Mouse (Mus musculus) limb, embryonic 10.5 days (tissue): ENCODE data around the gene Men1. TPM values are rescaled to one million over a fixed set of nuclear protein-coding genes. Genes with fewer than 3 reads are reported as not detected.

Experiments
- DNase-seq: peaks from one replicate; pipeline ENCODE4 v3.0.0-alpha.2; 2017; ENCODE audit warnings: low spot score
- H3K27ac ChIP-seq: fragments of 300-500 bp; sonication (generic); 2 replicates; pipeline ENCODE4 v1.5.1; 2016; ENCODE audit warnings: mild to moderate bottlenecking
- H3K27me3 ChIP-seq: fragments of 300-500 bp; sonication (generic); 2 replicates; pipeline ENCODE4 v1.6.1; 2016; ENCODE audit warnings: low read depth, mild to moderate bottlenecking; ENCODE audit not compliant: poor library complexity, severe bottlenecking
- H3K36me3 ChIP-seq: fragments of 300-500 bp; sonication (generic); 2 replicates; pipeline ENCODE4 v1.6.1; 2016; ENCODE audit warnings: mild to moderate bottlenecking, moderate library complexity
- H3K4me1 ChIP-seq: fragments of 300-500 bp; sonication (generic); 2 replicates; pipeline ENCODE4 v1.6.1; 2016
- H3K4me3 ChIP-seq: fragments of 300-500 bp; sonication (generic); 2 replicates; pipeline ENCODE4 v1.5.1; 2016; ENCODE audit warnings: mild to moderate bottlenecking, moderate library complexity
- H3K9me3 ChIP-seq: fragments of 300-500 bp; sonication (generic); replicated peaks from 2 replicates; pipeline ENCODE4 v1.6.1; 2016; ENCODE audit warnings: mild to moderate bottlenecking
- whole genome bisulfite sequencing: fragments of 180-500 bp; shearing (Covaris S2); methylation state at CpG from one replicate; pipeline ENCODE4 v1.1.7; 2016; 5-methylcytosine and 5-hydroxymethylcytosine counted together
- polyA plus RNA-seq: library from polyadenylated mRNA; unstranded; fragments of >200 nt; fragmentation: Nextera tagmentation; extraction: Ambion mirVana; gene quantifications from 2 replicates; pipeline ENCODE4 v1.2.1, GENCODE M21; 2016

Men1 gene
- polyA plus RNA-seq, 1 experiment from 2014 or later, result 120 TPM

GRCm38 (mm10) chr19:6364317-6364725 lies 29.5 kb downstream of the Men1 start:
- WGBS, result under 1% methylated on average over 55 of the region's 55 CpGs
- Histone ChIP-seq H3K27me3 (no peaks in the 10 kb centered on the region), H3K4me3 (peak overlapping the region; percentile 99), H3K27ac (peak overlapping the region; percentile 100), H3K4me1 (peaks cover 20% of the 10 kb centered on the region), H3K9me3 (no peaks in the 10 kb centered on the region), H3K36me3 (peaks cover 56% of the 10 kb centered on the region)
- DNase-seq, result peak; percentile 93

- DNase-seq, result no peak
- Histone ChIP-seq H3K9me3 (no peaks in the 10 kb centered on the region), H3K27me3 (no peaks in the 10 kb centered on the region), H3K4me1 (peaks cover 20% of the 10 kb centered on the region), H3K36me3 (peaks cover 61% of the 10 kb centered on the region), H3K4me3 (peak overlapping the region; percentile 99), H3K27ac (peak overlapping the region; percentile 100)
- 6% methylated on average over 2 of the region's 2 CpGs for WGBS
These were observed 30.1 kb downstream of the Men1 start for GRCm38 (mm10) chr19:6364842-6365241.

- peaks cover 12% of the 10 kb centered on the region for H3K4me1 ChIP-seq
- no peaks in the 10 kb centered on the region for H3K27me3 ChIP-seq
- no peaks in the 10 kb centered on the region for H3K9me3 ChIP-seq
- 90% methylated on average over 2 of the region's 2 CpGs for WGBS
- H3K27ac ChIP-seq, result no peak overlapping the region
- no peak for DNase-seq
- H3K4me3 ChIP-seq, result no peak overlapping the region
- H3K36me3 ChIP-seq, result peaks cover 99% of the 10 kb centered on the region
These were observed 35.4 kb downstream of the Men1 start for GRCm38 (mm10) chr19:6370175-6370574.

- WGBS, result 95% methylated on average over 3 of the region's 3 CpGs
- Histone ChIP-seq H3K27me3 (no peaks in the 10 kb centered on the region), H3K4me1 (no peaks in the 10 kb centered on the region), H3K27ac (no peak overlapping the region), H3K36me3 (peaks cover 99% of the 10 kb centered on the region), H3K4me3 (no peak overlapping the region), H3K9me3 (no peaks in the 10 kb centered on the region)
- no peak for DNase-seq
These were observed 37.7 kb downstream of the Men1 start for GRCm38 (mm10) chr19:6372433-6372832.

GRCm38 (mm10) chr19:6373539-6374400 lies 39.0 kb downstream of the Men1 start:
- 79% methylated on average over 12 of the region's 12 CpGs for WGBS
- DNase-seq, result peak; percentile 82
- Histone ChIP-seq H3K9me3 (no peaks in the 10 kb centered on the region), H3K27ac (no peak overlapping the region), H3K4me1 (no peaks in the 10 kb centered on the region), H3K4me3 (0 out of 2 replicates have a peak overlapping the region, but pooled peaks have one; percentile 6), H3K27me3 (no peaks in the 10 kb centered on the region), H3K36me3 (peaks cover 99% of the 10 kb centered on the region)

- Histone ChIP-seq H3K4me1 (no peaks in the 10 kb centered on the region), H3K27me3 (no peaks in the 10 kb centered on the region), H3K27ac (no peak overlapping the region), H3K9me3 (no peaks in the 10 kb centered on the region), H3K4me3 (no peak overlapping the region), H3K36me3 (peaks cover 99% of the 10 kb centered on the region)
- WGBS, result 93% methylated on average over 10 of the region's 10 CpGs
- no peak for DNase-seq
These were observed 39.8 kb downstream of the Men1 start for GRCm38 (mm10) chr19:6374571-6374970.

- Histone ChIP-seq H3K36me3 (peaks cover 96% of the 10 kb centered on the region), H3K9me3 (no peaks in the 10 kb centered on the region), H3K27ac (no peak overlapping the region), H3K27me3 (no peaks in the 10 kb centered on the region), H3K4me3 (no peak overlapping the region), H3K4me1 (no peaks in the 10 kb centered on the region)
- 93% methylated on average over 42 of the region's 42 CpGs for WGBS
- DNase-seq, result no peak
These were observed 40.9 kb downstream of the Men1 start for GRCm38 (mm10) chr19:6375423-6376254.

GRCm38 (mm10) chr19:6376255-6376564 lies 41.4 kb downstream of the Men1 start:
- peak; percentile 69 for DNase-seq

GRCm38 (mm10) chr19:6376643-6377042 lies 41.9 kb downstream of the Men1 start:
- Histone ChIP-seq H3K9me3 (no peaks in the 10 kb centered on the region), H3K27ac (no peak overlapping the region), H3K36me3 (peaks cover 89% of the 10 kb centered on the region), H3K4me3 (no peak overlapping the region), H3K27me3 (no peaks in the 10 kb centered on the region), H3K4me1 (no peaks in the 10 kb centered on the region)
- 86% methylated on average over 2 of the region's 2 CpGs for WGBS
- no peak for DNase-seq

More at GRCm38 (mm10) chr19:6376255-6376564, 41.4 kb downstream of the Men1 start:
- Histone ChIP-seq H3K27me3 (no peaks in the 10 kb centered on the region), H3K36me3 (peaks cover 93% of the 10 kb centered on the region), H3K27ac (no peak overlapping the region), H3K4me3 (no peak overlapping the region), H3K9me3 (no peaks in the 10 kb centered on the region), H3K4me1 (no peaks in the 10 kb centered on the region)
- 86% methylated on average over 14 of the region's 14 CpGs for WGBS

- Histone ChIP-seq H3K27ac (no peak overlapping the region), H3K4me1 (no peaks in the 10 kb centered on the region), H3K9me3 (no peaks in the 10 kb centered on the region), H3K36me3 (peaks cover 80% of the 10 kb centered on the region), H3K4me3 (no peak overlapping the region), H3K27me3 (no peaks in the 10 kb centered on the region)
- no peak for DNase-seq
- WGBS, result 86% methylated on average over 11 of the region's 11 CpGs
These were observed 42.7 kb downstream of the Men1 start for GRCm38 (mm10) chr19:6377327-6378040.

- H3K4me3 ChIP-seq, result no peak overlapping the region
- H3K27me3 ChIP-seq, result no peaks in the 10 kb centered on the region
- no peaks in the 10 kb centered on the region for H3K9me3 ChIP-seq
- peaks cover 49% of the 10 kb centered on the region for H3K36me3 ChIP-seq
- no peak for DNase-seq
- H3K27ac ChIP-seq, result no peak overlapping the region
- WGBS, result 92% methylated on average over 9 of the region's 9 CpGs
- peaks cover 27% of the 10 kb centered on the region for H3K4me1 ChIP-seq
These were observed 45.8 kb downstream of the Men1 start for GRCm38 (mm10) chr19:6380411-6381166.

GRCm38 (mm10) chr19:6381238-6381637 lies 46.5 kb downstream of the Men1 start:
- Histone ChIP-seq H3K4me1 (peaks cover 29% of the 10 kb centered on the region), H3K9me3 (no peaks in the 10 kb centered on the region), H3K4me3 (no peak overlapping the region), H3K36me3 (peaks cover 43% of the 10 kb centered on the region), H3K27me3 (no peaks in the 10 kb centered on the region), H3K27ac (no peak overlapping the region)
- WGBS, result 91% methylated on average over 5 of the region's 5 CpGs
- DNase-seq, result no peak
